Mouse (Mus musculus): Measurements from ENCODE around the gene Magi3. TPM values are rescaled to one million over a fixed set of nuclear protein-coding genes. Genes with fewer than 3 reads are reported as not detected.
A peak's percentile ranks its signal among the peaks of the same experiment; 100 is the strongest.

The Magi3 gene
- polyA plus RNA-seq, 1 experiment from 2014 or later, result 6.4 TPM

GRCm38 (mm10) chr3:104011972-104012371 lies 208.2 kb downstream of the Magi3 start:
- WGBS, result 89% methylated on average over 2 of the region's 2 CpGs
- ATAC-seq (replicated peaks), result no peak
- Histone ChIP-seq H3K27me3 (replicated peaks) (no peaks in the 10 kb centered on the region), H3K4me1 (no peaks in the 10 kb centered on the region), H3K27ac (no peak overlapping the region), H3K36me3 (replicated peaks) (peaks cover 14% of the 10 kb centered on the region; the same call in 1 of the 2 replicates), H3K9me3 (no peaks in the 10 kb centered on the region), H3K4me2 (no peak overlapping the region), H3K4me3 (no peak overlapping the region), H3K9ac (no peak overlapping the region)

DNA sequence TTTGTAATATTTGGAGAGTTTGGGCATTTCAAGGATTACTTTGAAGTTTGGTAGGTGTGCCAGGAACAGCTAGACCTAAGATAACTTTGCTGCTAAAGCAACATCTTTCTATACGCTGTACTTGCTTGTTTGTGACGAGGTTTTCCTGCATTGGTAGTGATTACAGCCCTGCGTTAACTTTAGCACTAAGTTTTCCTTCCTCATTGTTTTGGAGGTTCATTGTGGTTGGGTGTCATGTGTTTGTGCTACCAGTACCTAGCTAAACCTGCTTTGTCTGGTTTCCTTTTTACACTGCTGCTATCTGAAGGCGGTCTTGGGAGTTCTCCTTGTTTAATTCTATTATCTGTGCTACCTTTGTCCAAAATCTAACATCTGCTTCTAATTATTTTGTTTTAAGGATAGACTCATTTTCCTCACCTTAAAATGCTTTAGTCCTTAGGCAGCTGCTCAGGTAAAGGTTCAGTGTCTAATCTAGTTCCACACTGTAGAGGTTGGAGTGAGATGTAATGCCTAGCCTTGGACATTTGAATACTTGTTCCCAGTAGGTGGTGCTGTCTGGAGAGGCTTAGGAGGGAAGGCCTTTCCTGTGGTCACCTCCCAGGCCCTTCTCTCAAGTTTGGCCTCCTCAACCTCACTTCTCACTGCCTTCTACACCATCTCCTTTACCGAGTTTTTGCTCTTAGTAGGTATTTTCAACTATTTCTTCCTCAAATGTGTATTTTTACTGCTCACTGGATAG lies 210.1 kb downstream of the Magi3 start:
- Histone ChIP-seq H3K4me3 (no peak overlapping the region), H3K9ac (no peak overlapping the region), H3K27me3 (replicated peaks) (no peaks in the 10 kb centered on the region), H3K36me3 (replicated peaks) (peaks cover 9% of the 10 kb centered on the region; the same call in 1 of the 2 replicates), H3K4me2 (no peak overlapping the region), H3K9me3 (no peaks in the 10 kb centered on the region), H3K4me1 (no peaks in the 10 kb centered on the region), H3K27ac (no peak overlapping the region)
- 91% methylated on average over 5 of the region's 5 CpGs for WGBS
- no peak for ATAC-seq (replicated peaks)

GRCm38 (mm10) chr3:104007479-104007878 lies 212.7 kb downstream of the Magi3 start:
- Histone ChIP-seq H3K27me3 (replicated peaks) (no peaks in the 10 kb centered on the region), H3K9ac (no peak overlapping the region), H3K4me2 (no peak overlapping the region), H3K36me3 (replicated peaks) (peaks cover 11% of the 10 kb centered on the region; the same call in 1 of the 2 replicates), H3K9me3 (no peaks in the 10 kb centered on the region), H3K4me1 (no peaks in the 10 kb centered on the region), H3K27ac (no peak overlapping the region), H3K4me3 (no peak overlapping the region)
- no peak for ATAC-seq (replicated peaks)
- WGBS, result 62% methylated on average over 8 of the region's 8 CpGs

- Histone ChIP-seq H3K36me3 (replicated peaks) (peaks cover 11% of the 10 kb centered on the region; the same call in 1 of the 2 replicates), H3K27me3 (replicated peaks) (no peaks in the 10 kb centered on the region), H3K27ac (no peak overlapping the region), H3K9ac (no peak overlapping the region), H3K4me2 (no peak overlapping the region), H3K9me3 (no peaks in the 10 kb centered on the region), H3K4me1 (no peaks in the 10 kb centered on the region), H3K4me3 (no peak overlapping the region)
- WGBS, result 76% methylated on average over 8 of the region's 8 CpGs
- ATAC-seq (replicated peaks), result no peak
Observed at GRCm38 (mm10) chr3:104006896-104007466, 213.2 kb downstream of the Magi3 start.

DNA sequence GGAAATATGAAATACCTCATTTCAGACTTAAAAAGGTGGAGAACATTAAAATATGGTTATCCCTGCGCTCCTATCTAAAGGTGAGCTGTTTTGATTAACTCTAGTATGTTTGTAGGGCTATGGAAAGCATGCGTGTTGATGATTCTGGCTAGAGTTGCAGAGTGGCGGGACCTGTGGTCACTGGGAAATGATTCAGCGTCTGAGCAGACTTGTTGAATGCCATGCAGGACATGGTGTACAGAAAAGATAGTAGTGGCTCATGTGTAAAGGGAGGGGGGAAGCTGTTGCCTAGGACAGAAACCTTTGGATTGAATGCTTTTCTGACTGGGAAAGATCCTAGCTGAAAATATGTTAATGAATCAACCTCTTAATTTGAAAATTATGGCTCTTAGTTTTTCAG lies 221.4 kb downstream of the Magi3 start:
- WGBS, result 97% methylated on average over 4 of the region's 4 CpGs
- peaks cover 21% of the 10 kb centered on the region; the same call in 1 of the 2 replicates for H3K36me3 ChIP-seq (replicated peaks)
- H3K27me3 ChIP-seq (replicated peaks), result no peaks in the 10 kb centered on the region

DNA sequence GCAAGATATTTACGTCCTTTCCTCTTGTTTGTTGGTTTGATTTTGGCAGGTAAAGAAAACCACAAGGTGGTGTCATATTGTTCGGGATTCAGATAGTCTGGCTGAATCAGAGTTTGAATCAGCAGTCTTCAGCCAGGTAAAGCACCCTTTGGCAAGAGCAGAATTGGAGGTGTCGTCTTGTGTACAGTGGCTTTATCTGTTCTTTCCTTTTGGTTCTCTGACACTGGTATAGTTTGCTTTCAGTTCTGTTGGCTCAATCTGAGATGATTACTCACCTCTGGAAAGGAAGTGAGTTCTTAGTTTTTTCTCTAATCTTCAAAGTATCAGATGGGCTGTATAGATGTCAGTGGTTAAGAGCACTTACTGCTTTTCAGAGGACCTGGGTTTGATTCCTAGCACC lies 228.9 kb downstream of the Magi3 start:
- no peak for ATAC-seq (replicated peaks)
- no peaks in the 10 kb centered on the region for H3K4me1 ChIP-seq
- H3K36me3 ChIP-seq (replicated peaks), result peaks cover 18% of the 10 kb centered on the region
- H3K27ac ChIP-seq, result no peak overlapping the region
- no peaks in the 10 kb centered on the region for H3K9me3 ChIP-seq
- no peaks in the 10 kb centered on the region for H3K27me3 ChIP-seq (replicated peaks)
- H3K9ac ChIP-seq, result no peak overlapping the region
- H3K4me2 ChIP-seq, result no peak overlapping the region
- H3K4me3 ChIP-seq, result no peak overlapping the region
- 98% methylated on average over 3 of the region's 3 CpGs for WGBS

More for the DNA sequence above, 221.4 kb downstream of the Magi3 start:
- H3K9ac ChIP-seq, result no peak overlapping the region
- no peaks in the 10 kb centered on the region for H3K4me1 ChIP-seq
- no peak for ATAC-seq (replicated peaks)
- H3K9me3 ChIP-seq, result no peaks in the 10 kb centered on the region
- H3K4me3 ChIP-seq, result no peak overlapping the region
- H3K27ac ChIP-seq, result no peak overlapping the region
- H3K4me2 ChIP-seq, result no peak overlapping the region

DNA sequence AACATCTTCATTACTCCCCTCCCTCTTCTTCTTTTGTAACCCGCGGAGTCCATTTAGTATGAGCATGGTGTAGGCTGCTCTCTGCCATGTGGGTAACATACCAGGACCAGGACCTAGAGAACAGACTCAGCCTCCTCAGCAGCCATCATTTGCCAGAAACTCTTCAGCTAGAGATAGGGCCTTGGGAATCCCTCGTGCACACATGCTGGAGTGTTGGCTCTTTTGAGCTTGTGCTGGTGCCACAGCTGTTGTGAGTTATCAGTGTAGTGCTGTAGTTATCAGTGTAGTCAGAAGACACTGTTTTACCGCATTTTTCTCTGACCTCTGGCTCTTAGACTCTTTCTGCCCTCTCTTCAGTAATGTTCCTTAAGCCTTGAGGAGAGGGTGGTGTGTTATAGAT lies 230.8 kb downstream of the Magi3 start:
- Histone ChIP-seq H3K27me3 (replicated peaks) (no peaks in the 10 kb centered on the region), H3K27ac (no peak overlapping the region), H3K4me3 (no peak overlapping the region), H3K9ac (no peak overlapping the region), H3K9me3 (no peaks in the 10 kb centered on the region), H3K4me1 (no peaks in the 10 kb centered on the region), H3K36me3 (replicated peaks) (peaks cover 26% of the 10 kb centered on the region), H3K4me2 (no peak overlapping the region)
- ATAC-seq (replicated peaks), result no peak
- WGBS, result 96% methylated on average over 4 of the region's 4 CpGs

- no peaks in the 10 kb centered on the region for H3K27me3 ChIP-seq (replicated peaks)
- no peak overlapping the region for H3K9ac ChIP-seq
- 56% methylated on average over 5 of the region's 5 CpGs for WGBS
- no peak overlapping the region for H3K4me2 ChIP-seq
- ATAC-seq (replicated peaks), result no peak
- H3K4me3 ChIP-seq, result no peak overlapping the region
- peaks cover 31% of the 10 kb centered on the region for H3K36me3 ChIP-seq (replicated peaks)
- H3K4me1 ChIP-seq, result no peaks in the 10 kb centered on the region
- no peak overlapping the region for H3K27ac ChIP-seq
- no peaks in the 10 kb centered on the region for H3K9me3 ChIP-seq
Observed at GRCm38 (mm10) chr3:103987831-103988432, 232.2 kb downstream of the Magi3 start.

GRCm38 (mm10) chr3:103985194-103985593 lies 235.0 kb downstream of the Magi3 start:
- WGBS, result 97% methylated on average over 2 of the region's 2 CpGs
- ATAC-seq (replicated peaks), result no peak
- H3K36me3 ChIP-seq (replicated peaks), result peaks cover 25% of the 10 kb centered on the region; the same call in 1 of the 2 replicates

GRCm38 (mm10) chr3:103984556-103984955 lies 235.6 kb downstream of the Magi3 start:
- peaks cover 25% of the 10 kb centered on the region; the same call in 1 of the 2 replicates for H3K36me3 ChIP-seq (replicated peaks)
- no peak overlapping the region for H3K9ac ChIP-seq
- 79% methylated on average over 4 of the region's 4 CpGs for WGBS
- no peaks in the 10 kb centered on the region for H3K9me3 ChIP-seq
- H3K4me3 ChIP-seq, result no peak overlapping the region
- ATAC-seq (replicated peaks), result no peak
- H3K27me3 ChIP-seq (replicated peaks), result no peaks in the 10 kb centered on the region
- no peak overlapping the region for H3K27ac ChIP-seq
- no peak overlapping the region for H3K4me2 ChIP-seq
- H3K4me1 ChIP-seq, result no peaks in the 10 kb centered on the region

More at GRCm38 (mm10) chr3:103985194-103985593, 235.0 kb downstream of the Magi3 start:
- no peaks in the 10 kb centered on the region for H3K4me1 ChIP-seq
- H3K27me3 ChIP-seq (replicated peaks), result no peaks in the 10 kb centered on the region
- H3K9me3 ChIP-seq, result no peaks in the 10 kb centered on the region
- H3K4me2 ChIP-seq, result no peak overlapping the region
- no peak overlapping the region for H3K4me3 ChIP-seq
- H3K9ac ChIP-seq, result no peak overlapping the region
- no peak overlapping the region for H3K27ac ChIP-seq

DNA sequence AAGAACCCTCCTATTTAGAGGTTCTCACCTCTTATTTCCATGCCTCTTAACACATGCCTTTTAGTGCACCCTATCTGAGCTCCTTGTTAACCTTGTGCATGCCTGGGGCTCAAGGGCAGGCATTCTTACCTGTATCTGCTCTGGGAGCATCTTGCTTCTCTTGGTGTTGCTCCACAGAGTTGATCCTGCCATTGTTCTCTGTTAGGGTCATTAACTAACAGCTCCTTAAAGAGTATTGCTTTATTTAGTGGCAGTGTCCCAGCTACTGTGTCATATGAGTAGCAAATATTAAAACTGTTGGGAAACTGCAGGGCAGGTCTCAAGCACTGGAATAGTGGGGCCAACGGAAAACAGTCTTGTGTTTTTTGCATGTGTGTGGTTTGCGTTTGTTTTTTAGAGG lies 249.0 kb downstream of the Magi3 start:
- WGBS, result over 99% methylated on average over 2 of the region's 2 CpGs
- Histone ChIP-seq H3K4me2 (no peak overlapping the region), H3K9ac (no peak overlapping the region), H3K4me3 (no peak overlapping the region), H3K36me3 (replicated peaks) (0 out of 2 replicates have a peak, but pooled peaks cover 3% of the 10 kb centered on the region), H3K4me1 (peaks cover 22% of the 10 kb centered on the region), H3K9me3 (no peaks in the 10 kb centered on the region), H3K27me3 (replicated peaks) (no peaks in the 10 kb centered on the region), H3K27ac (no peak overlapping the region)
- ATAC-seq (replicated peaks), result no peak

- Histone ChIP-seq H3K9me3 (no peaks in the 10 kb centered on the region), H3K36me3 (replicated peaks) (0 out of 2 replicates have a peak, but pooled peaks cover 3% of the 10 kb centered on the region), H3K27ac (peak overlapping the region; percentile 98), H3K4me2 (peak overlapping the region; percentile 75), H3K27me3 (replicated peaks) (no peaks in the 10 kb centered on the region), H3K9ac (peak overlapping the region; percentile 96), H3K4me3 (peak overlapping the region; percentile 98), H3K4me1 (peaks cover 22% of the 10 kb centered on the region)
- WGBS, result under 1% methylated on average over 24 of the region's 24 CpGs
- peak; percentile 85 for ATAC-seq (replicated peaks)
Observed at GRCm38 (mm10) chr3:103968701-103969100, 251.5 kb downstream of the Magi3 start.
